ENCODE assay signal across 8 mouse cellular contexts in genomic region chr13:51845072-51845471, GRCm38 (mm10). TPM values are rescaled to one million over a fixed set of nuclear protein-coding genes. Genes with fewer than 3 reads are reported as not detected.
DNase-seq lines count a peak whose midpoint lies in the region; ATAC-seq and TF ChIP-seq lines count a peak whose summit lies in the region.

No protein-coding gene starts in this region.

- no peak for TF ChIP-seq CTCF in lung, adult 2 months (IDR thresholded peaks at IDR 0.05; ENCODE audit: insufficient read depth, low read length)

- peak overlapping the region; percentile 85 for H3K9ac ChIP-seq in heart, embryonic 16.5 days (ENCODE audit: low read length)
- peak overlapping the region; percentile 40; the same call in 1 of the 2 replicates for H3K9ac ChIP-seq in midbrain, embryonic 12.5 days (replicated peaks)

- H3K9me3 ChIP-seq in heart, embryonic 16.5 days (replicated peaks; ENCODE audit: control insufficient read depth, low read length), result no peaks in the 10 kb centered on the region
- H3K9me3 ChIP-seq in midbrain, embryonic 12.5 days, result no peaks in the 10 kb centered on the region

- no peak for ATAC-seq in heart, embryonic 16.5 days (replicated peaks; ENCODE audit: extremely low read depth, insufficient read depth, low FRiP score)
- ATAC-seq in midbrain, embryonic 12.5 days (ENCODE audit: low FRiP score, low read depth), result no peak

- WGBS in lung, adult 2 months, result 15% methylated on average over 10 of the region's 10 CpGs
- WGBS in heart, embryonic 16.5 days, result 7% methylated on average over 10 of the region's 10 CpGs
- 9% methylated on average over 10 of the region's 10 CpGs for WGBS in midbrain, embryonic 12.5 days

- H3K4me2 ChIP-seq in heart, embryonic 16.5 days (ENCODE audit: low read depth, low read length), result peak overlapping the region; percentile 96
- peak overlapping the region; percentile 66 for H3K4me2 ChIP-seq in midbrain, embryonic 12.5 days (replicated peaks)

- H3K27me3 ChIP-seq in heart, embryonic 16.5 days (ENCODE audit: control insufficient read depth, insufficient read depth, low read length), result peaks cover 7% of the 10 kb centered on the region
- H3K27me3 ChIP-seq in midbrain, embryonic 12.5 days, result peaks cover 66% of the 10 kb centered on the region

- TF ChIP-seq POLR2A in lung, adult 2 months (IDR thresholded peaks at IDR 0.05; ENCODE audit: borderline replicate concordance, extremely low read depth, low read depth, low read length), result no peak

- H3K27ac ChIP-seq in brown adipose tissue, adult 24 weeks (replicated peaks; ENCODE audit: low read depth, low read length), result peak overlapping the region; percentile 54
- no peak overlapping the region; the same call in 1 of the 2 replicates for H3K27ac ChIP-seq in heart, embryonic 16.5 days (ENCODE audit: low read length)
- peak overlapping the region; percentile 85 for H3K27ac ChIP-seq in midbrain, embryonic 12.5 days (replicated peaks)

- peaks cover 7% of the 10 kb centered on the region; the same call in 1 of the 2 replicates for H3K4me1 ChIP-seq in lung, adult 2 months (ENCODE audit: control insufficient read depth, insufficient read depth, low read length)
- H3K4me1 ChIP-seq in brown adipose tissue, adult 24 weeks (ENCODE audit: control insufficient read depth, insufficient read depth, insufficient read length, low read length), result 0 out of 2 replicates have a peak, but pooled peaks cover 3% of the 10 kb centered on the region
- H3K4me1 ChIP-seq in heart, embryonic 16.5 days (ENCODE audit: control insufficient read depth, insufficient read depth, low read length), result peaks cover 31% of the 10 kb centered on the region
- H3K4me1 ChIP-seq in midbrain, embryonic 12.5 days, result peaks cover 53% of the 10 kb centered on the region

- peak; percentile 51 for DNase-seq in lung, adult 2 months
- no peak for DNase-seq in lung, postnatal 25 days (ENCODE audit: low spot score)
- peak; percentile 55 to 75 for DNase-seq in kidney, postnatal 25 days
- peak; percentile 50 for DNase-seq in thymus, postnatal 4 days
- DNase-seq in cerebellum, adult 11 months, result no peak

- no peak overlapping the region for H3K4me3 ChIP-seq in lung, adult 2 months (replicated peaks; ENCODE audit: extremely low read depth, low read depth, low read length)
- peak overlapping the region; percentile 80 for H3K4me3 ChIP-seq in brown adipose tissue, adult 24 weeks (ENCODE audit: insufficient read depth, low read depth, low read length)
- H3K4me3 ChIP-seq in heart, embryonic 16.5 days (ENCODE audit: low read length), result peak overlapping the region; percentile 77
- peak overlapping the region; percentile 40; the same call in 1 of the 2 replicates for H3K4me3 ChIP-seq in midbrain, embryonic 12.5 days

- no peaks in the 10 kb centered on the region for H3K36me3 ChIP-seq in heart, embryonic 16.5 days (ENCODE audit: control insufficient read depth, insufficient read depth)
- no peaks in the 10 kb centered on the region for H3K36me3 ChIP-seq in midbrain, embryonic 12.5 days

RNA-seq across cellular contexts. Expression of gene Gadd45g, which starts 1.4 kb away (rescaled TPM):
- 43.5 and 60.1 TPM in 2 replicates for polyA plus RNA-seq in lung, adult 2 months (2012; rRNA removed)
- polyA plus RNA-seq in brown adipose tissue, adult 24 weeks (2012; ENCODE audit: insufficient read depth, insufficient read length, missing spikeins), result 23.0 and 54.1 TPM in 2 replicates
- 43.1 and 52.1 TPM in 2 replicates for polyA plus RNA-seq in heart, embryonic 16.5 days (2015; fragmentation: Nextera tagmentation; extraction: Ambion mirVana)
- polyA plus RNA-seq in midbrain, embryonic 12.5 days (2016; fragmentation: Nextera tagmentation; extraction: Ambion mirVana), result 333 and 354 TPM in 2 replicates

RNA-seq across cellular contexts. Expression of gene Sema4d, which starts 51.5 kb away (rescaled TPM):
- polyA plus RNA-seq in lung, adult 2 months (2012; rRNA removed), result 15.0 and 23.3 TPM in 2 replicates
- 1.0 and 1.3 TPM in 2 replicates for polyA plus RNA-seq in brown adipose tissue, adult 24 weeks (2012; ENCODE audit: insufficient read depth, insufficient read length, missing spikeins)
- polyA plus RNA-seq in heart, embryonic 16.5 days (2015; fragmentation: Nextera tagmentation; extraction: Ambion mirVana), result 17.6 and 22.5 TPM in 2 replicates
- 4.9 and 6.6 TPM in 2 replicates for polyA plus RNA-seq in midbrain, embryonic 12.5 days (2016; fragmentation: Nextera tagmentation; extraction: Ambion mirVana)

Comparison
In these comparisons a context has a peak if more than half of its experiments do, and no peak if none do; other contexts are left out.
1. DNase-seq: peak in lung, adult 2 months (single experiment), kidney, postnatal 25 days (2 of 2) and thymus, postnatal 4 days (single experiment); none in lung, postnatal 25 days (single experiment) and cerebellum, adult 11 months (single experiment).